Mouse (Mus musculus): ENCODE results near the gene Crybg2.

- TF ChIP-seq POLR2A (IDR thresholded peaks at IDR 0.05; ENCODE audit: low read depth, low read length) (no peak), CTCF (IDR thresholded peaks at IDR 0.05; ENCODE audit: borderline replicate concordance, insufficient read depth, low read length) (no peak)
Measured at GRCm38 (mm10) chr4:134078694-134079093, 18.1 kb downstream of the Crybg2 start.
